In the genomic region with DNA sequence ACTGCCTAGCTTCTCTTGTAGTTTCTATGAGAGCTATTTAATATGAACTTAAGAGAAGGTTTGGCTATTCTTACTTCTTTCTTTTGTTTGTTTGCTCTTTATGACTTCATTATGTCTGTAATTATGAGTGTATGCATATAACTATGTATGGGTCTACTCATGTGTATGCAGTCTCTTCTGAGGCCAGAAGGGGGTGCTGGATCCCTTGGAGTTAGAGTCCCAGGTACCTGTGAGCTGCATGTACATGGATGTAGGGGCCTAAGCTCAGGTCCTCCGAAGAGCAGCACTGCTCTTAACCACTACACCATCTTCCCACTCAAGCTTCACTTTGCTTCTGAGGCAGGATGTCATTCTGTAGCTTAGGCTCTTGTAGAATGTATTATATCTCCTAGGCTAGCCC, we compare ENCODE assay signal across 10 mouse cellular contexts. TPM values are rescaled to one million over a fixed set of nuclear protein-coding genes. Genes with fewer than 3 reads are reported as not detected.
DNase-seq lines count a peak whose midpoint lies in the region; ATAC-seq and TF ChIP-seq lines count a peak whose summit lies in the region.
"Had no signal": no experiment of that assay in that cellular context is flagged by ENCODE, and none has a peak within 500 bp of the region (broad histone marks: within the 10 kb centered on the region; RNA-seq: fewer than 3 reads in every experiment).

No protein-coding gene starts in this region.

- peak; percentile 26 for TF ChIP-seq CTCF in lung, adult 2 months (IDR thresholded peaks at IDR 0.05; ENCODE audit: insufficient read depth, low read length)

- no peak for DNase-seq in lung, adult 2 months
- DNase-seq in lung, adult 18-20 months: no peak
- peak; percentile 38 for DNase-seq in NIH3T3 (ENCODE audit: low read depth)
- DNase-seq in kidney, adult 8-10 months: peak; percentile 38 to 68
- DNase-seq in naive thymus-derived CD4-positive, alpha-beta T cell, adult 2 months (ENCODE audit: low read depth): peak; percentile 50
- no peak for DNase-seq in layer of hippocampus, postnatal 10 days (ENCODE audit: low spot score in 2 of 2)
- no peak for DNase-seq in forebrain, embryonic 10.5 days (ENCODE audit: extremely low spot score, low spot score)

- H3K4me3 ChIP-seq in lung, adult 2 months (replicated peaks; ENCODE audit: extremely low read depth, low read depth, low read length): no peak overlapping the region
- no peak overlapping the region for H3K4me3 ChIP-seq in heart, embryonic 12.5 days
- H3K4me3 ChIP-seq in forebrain, embryonic 10.5 days: no peak overlapping the region

- no peak overlapping the region for H3K27ac ChIP-seq in heart, embryonic 12.5 days (ENCODE audit: poor library complexity, severe bottlenecking)
- no peak overlapping the region for H3K27ac ChIP-seq in forebrain, embryonic 10.5 days

- ATAC-seq in heart, embryonic 12.5 days (ENCODE audit: insufficient number of reproducible peaks, low FRiP score): no peak

- peaks cover 68% of the 10 kb centered on the region for H3K36me3 ChIP-seq in heart, embryonic 12.5 days
- H3K36me3 ChIP-seq in forebrain, embryonic 10.5 days (replicated peaks): peaks cover 83% of the 10 kb centered on the region

- TF ChIP-seq POLR2A in lung, adult 2 months (IDR thresholded peaks at IDR 0.05; ENCODE audit: borderline replicate concordance, extremely low read depth, low read depth, low read length): no peak

- WGBS in lung, adult 2 months: 83% methylated on average over 1 of the region's 1 CpGs
- WGBS in heart, embryonic 12.5 days: 88% methylated on average over 1 of the region's 1 CpGs
- WGBS in forebrain, embryonic 10.5 days: 97% methylated on average over 1 of the region's 1 CpGs

- H3K27me3 ChIP-seq in heart, embryonic 12.5 days (replicated peaks): no peaks in the 10 kb centered on the region
- no peaks in the 10 kb centered on the region for H3K27me3 ChIP-seq in forebrain, embryonic 10.5 days (ENCODE audit: poor library complexity, severe bottlenecking)

- H3K4me1 ChIP-seq in lung, adult 2 months (ENCODE audit: control insufficient read depth, insufficient read depth, low read length): no peaks in the 10 kb centered on the region; the same call in 1 of the 2 replicates
- peaks cover 9% of the 10 kb centered on the region for H3K4me1 ChIP-seq in heart, embryonic 12.5 days (replicated peaks)
- peaks cover 10% of the 10 kb centered on the region for H3K4me1 ChIP-seq in forebrain, embryonic 10.5 days

- H3K9me3 ChIP-seq in heart, embryonic 12.5 days (replicated peaks): no peaks in the 10 kb centered on the region
- no peaks in the 10 kb centered on the region for H3K9me3 ChIP-seq in forebrain, embryonic 10.5 days

- no peak overlapping the region for H3K9ac ChIP-seq in heart, embryonic 12.5 days

- H3K4me2 ChIP-seq in heart, embryonic 12.5 days: no peak overlapping the region

RNA-seq across cellular contexts. Expression of gene Chmp5, which starts 5.3 kb away (rescaled TPM):
- 17.3 and 32.0 TPM in 2 replicates for polyA plus RNA-seq in lung, adult 2 months (2012; rRNA removed)
- polyA plus RNA-seq in heart, embryonic 12.5 days (2016; fragmentation: Nextera tagmentation; extraction: Ambion mirVana): 76.2 and 79.4 TPM in 2 replicates
- total RNA-seq in layer of hippocampus, postnatal 10 days (2021): 10 to 100 TPM; 71.9 to 75.3 TPM
- polyA plus RNA-seq in forebrain, embryonic 10.5 days (2016; fragmentation: Nextera tagmentation; extraction: Ambion mirVana): 88.3 and 89.5 TPM in 2 replicates

RNA-seq across cellular contexts. Expression of gene Bag1, which starts 5.4 kb away (rescaled TPM):
- polyA plus RNA-seq in lung, adult 2 months (2012; rRNA removed): 123 and 198 TPM in 2 replicates
- polyA plus RNA-seq in heart, embryonic 12.5 days (2016; fragmentation: Nextera tagmentation; extraction: Ambion mirVana): 206 and 214 TPM in 2 replicates
- 100 to 1,000 TPM; 163 to 170 TPM for total RNA-seq in layer of hippocampus, postnatal 10 days (2021)
- 185 and 188 TPM in 2 replicates for polyA plus RNA-seq in forebrain, embryonic 10.5 days (2016; fragmentation: Nextera tagmentation; extraction: Ambion mirVana)

RNA-seq across cellular contexts. Expression of gene Nfx1, which starts 17.2 kb away (rescaled TPM):
- 20.3 and 28.9 TPM in 2 replicates for polyA plus RNA-seq in lung, adult 2 months (2012; rRNA removed)
- 67.8 and 75.0 TPM in 2 replicates for polyA plus RNA-seq in heart, embryonic 12.5 days (2016; fragmentation: Nextera tagmentation; extraction: Ambion mirVana)
- 10 to 100 TPM; 61.5 to 64.2 TPM for total RNA-seq in layer of hippocampus, postnatal 10 days (2021)
- 102 and 104 TPM in 2 replicates for polyA plus RNA-seq in forebrain, embryonic 10.5 days (2016; fragmentation: Nextera tagmentation; extraction: Ambion mirVana)

RNA-seq across cellular contexts. Expression of gene Spink4, which starts 33.7 kb away (rescaled TPM):
- 15.6 and 43.5 TPM in 2 replicates for polyA plus RNA-seq in lung, adult 2 months (2012; rRNA removed)
- 8.9 and 10.4 TPM in 2 replicates for polyA plus RNA-seq in heart, embryonic 12.5 days (2016; fragmentation: Nextera tagmentation; extraction: Ambion mirVana)
- total RNA-seq in layer of hippocampus, postnatal 10 days (2021): not detected
- polyA plus RNA-seq in forebrain, embryonic 10.5 days (2016; fragmentation: Nextera tagmentation; extraction: Ambion mirVana): not detected in 2 replicates
- total RNA-seq: hematopoietic stem cell, adult 5-6 weeks had no signal
- polyA plus RNA-seq: embryonic facial prominence, embryonic 11.5 days had no signal

Comparison
In these comparisons a context has a peak if more than half of its experiments do, and no peak if none do; other contexts are left out.
1. DNase-seq: peak in NIH3T3 (single experiment), kidney, adult 8-10 months (2 of 2) and naive thymus-derived CD4-positive, alpha-beta T cell, adult 2 months (single experiment); none in lung, adult 2 months (single experiment), lung, adult 18-20 months (0 of 2), layer of hippocampus, postnatal 10 days (0 of 2) and forebrain, embryonic 10.5 days (single experiment).